Mouse (Mus musculus): ENCODE data around the gene Plekha5. TPM values are rescaled to one million over a fixed set of nuclear protein-coding genes. Genes with fewer than 3 reads are reported as not detected.

Gene Plekha5
- total RNA-seq (2014; fragmentation: Nextera tagmentation) (8.8 and 14.2 TPM in 2 replicates), total RNA-seq (2017) (2.9 and 12.2 TPM in 2 replicates)

- ATAC-seq (replicated peaks; ENCODE audit: low FRiP score, low TSS enrichment, poor library complexity, severe bottlenecking) = peak; percentile 63
Observed at GRCm38 (mm10) chr6:140423846-140424200, at the start of gene Plekha5. Gene Plekha5, plus strand, starts transcription at chr6:140424054.

DNA sequence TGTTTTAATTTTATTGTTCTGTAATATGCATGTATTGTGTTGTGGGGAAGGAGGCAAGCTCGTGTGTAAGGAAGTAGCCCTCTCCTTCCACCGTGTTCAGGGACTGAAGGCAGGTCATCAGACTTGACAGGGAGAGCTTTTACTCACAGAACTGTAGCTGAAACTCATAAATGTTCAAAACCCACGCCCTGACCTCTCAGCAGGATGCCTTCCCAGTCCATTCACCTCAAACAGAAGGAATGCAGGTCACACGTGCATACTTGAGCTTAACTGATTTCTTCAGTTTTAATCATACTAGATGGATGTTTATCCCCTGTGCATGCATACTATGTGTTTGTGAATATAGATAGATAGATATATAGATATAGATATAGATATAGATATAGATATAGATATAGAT, 48.2 kb upstream of the Plekha5 start:
- no peak for ATAC-seq (replicated peaks; ENCODE audit: low FRiP score, low TSS enrichment, poor library complexity, severe bottlenecking)

GRCm38 (mm10) chr6:140380588-140380987, 43.3 kb upstream of the Plekha5 start:
- ATAC-seq (replicated peaks; ENCODE audit: low FRiP score, low TSS enrichment, poor library complexity, severe bottlenecking) = no peak

- ATAC-seq (replicated peaks; ENCODE audit: low FRiP score, low TSS enrichment, poor library complexity, severe bottlenecking) = no peak
Observed at GRCm38 (mm10) chr6:140381162-140381561, 42.7 kb upstream of the Plekha5 start.

- no peak for ATAC-seq (replicated peaks; ENCODE audit: low FRiP score, low TSS enrichment, poor library complexity, severe bottlenecking)
Observed at GRCm38 (mm10) chr6:140383580-140384400, 40.1 kb upstream of the Plekha5 start.

GRCm38 (mm10) chr6:140396687-140397086, 27.2 kb upstream of the Plekha5 start:
- ATAC-seq (replicated peaks; ENCODE audit: low FRiP score, low TSS enrichment, poor library complexity, severe bottlenecking) = no peak

GRCm38 (mm10) chr6:140402766-140403310, 21.0 kb upstream of the Plekha5 start:
- ATAC-seq (replicated peaks; ENCODE audit: low FRiP score, low TSS enrichment, poor library complexity, severe bottlenecking) = no peak

DNA sequence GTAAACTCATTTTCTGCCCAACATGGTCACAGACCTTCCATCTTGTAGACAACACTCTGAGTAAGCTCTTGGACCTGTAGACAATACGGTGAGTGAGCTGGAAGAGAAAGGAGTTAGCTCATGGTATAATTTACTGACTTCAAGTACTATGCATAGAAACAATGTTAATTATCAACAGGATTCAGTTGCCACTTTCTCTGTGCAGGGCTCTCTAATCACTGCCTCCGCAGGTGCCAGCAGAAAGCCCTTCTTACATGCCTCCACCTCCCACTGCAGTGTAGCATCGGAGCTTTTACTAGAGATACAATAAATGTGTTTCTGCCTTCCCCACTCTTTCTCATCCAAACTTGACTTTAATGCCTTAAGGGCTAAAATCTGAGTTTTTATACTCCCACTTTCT, 11.9 kb upstream of the Plekha5 start:
- no peak for ATAC-seq (replicated peaks; ENCODE audit: low FRiP score, low TSS enrichment, poor library complexity, severe bottlenecking)

GRCm38 (mm10) chr6:140423041-140423845, 611 bp upstream of the Plekha5 start:
- ATAC-seq (replicated peaks; ENCODE audit: low FRiP score, low TSS enrichment, poor library complexity, severe bottlenecking) = no peak

DNA sequence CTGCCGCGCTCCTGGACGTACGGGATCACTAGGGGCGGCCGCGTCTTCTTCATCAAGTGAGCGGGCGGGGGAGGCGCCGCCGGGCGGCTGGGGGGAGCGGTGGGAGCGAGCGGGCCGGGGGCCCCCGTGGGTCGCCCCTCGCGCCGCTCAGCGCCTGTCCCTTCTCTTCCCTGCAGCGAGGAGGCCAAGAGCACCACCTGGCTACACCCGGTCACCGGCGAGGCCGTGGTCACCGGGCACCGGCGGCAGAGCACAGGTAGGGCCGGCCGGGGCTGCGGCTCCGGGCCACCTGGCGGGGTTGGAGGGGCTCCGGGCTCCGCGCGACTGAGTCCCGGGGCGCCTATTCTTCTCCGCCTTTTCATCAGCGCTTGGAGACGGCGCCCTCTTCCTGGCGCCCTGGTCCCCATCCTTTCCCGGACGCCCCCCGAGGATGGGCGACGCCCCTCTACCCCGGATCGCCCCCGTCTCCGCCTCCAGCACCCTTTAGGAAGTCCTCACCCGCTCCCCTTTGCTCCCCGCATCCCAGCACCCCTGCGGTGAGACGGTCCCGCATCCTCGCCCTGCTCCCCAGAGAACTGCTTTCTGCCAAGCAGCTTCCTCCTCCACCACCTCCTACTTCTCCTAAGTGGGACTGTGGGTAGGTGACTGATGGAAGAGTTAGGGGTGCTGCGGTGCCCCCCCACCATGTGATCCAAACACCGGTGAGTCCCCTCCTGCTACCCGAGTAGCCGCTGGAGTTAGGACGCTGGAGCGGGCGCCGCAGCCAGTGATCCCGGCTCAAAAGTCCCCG, 542 bp downstream of the Plekha5 start:
- peak; percentile 70 for ATAC-seq (replicated peaks; ENCODE audit: low FRiP score, low TSS enrichment, poor library complexity, severe bottlenecking)

DNA sequence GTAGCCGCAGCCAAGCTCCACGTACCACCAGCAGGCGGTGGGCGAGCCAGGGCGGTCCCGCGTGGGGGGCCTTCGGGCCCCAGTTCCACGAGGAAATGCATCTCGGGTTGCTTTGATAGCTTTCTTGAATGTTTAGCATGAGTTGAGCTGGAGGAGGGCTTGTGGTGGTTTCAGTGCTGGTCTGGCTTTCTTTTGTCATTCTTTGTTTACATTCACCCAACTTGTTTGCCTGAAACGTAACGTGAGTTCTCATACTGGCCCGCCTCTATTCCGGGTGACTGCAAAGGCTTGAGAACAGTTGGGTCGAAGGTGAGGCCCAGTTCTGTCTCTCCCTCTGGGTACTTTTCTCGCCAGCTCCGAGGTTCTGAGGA, 1.1 kb downstream of the Plekha5 start:
- ATAC-seq (replicated peaks; ENCODE audit: low FRiP score, low TSS enrichment, poor library complexity, severe bottlenecking) = 0 out of 2 replicates have a peak, but pooled peaks have one; percentile 10

- ATAC-seq (replicated peaks; ENCODE audit: low FRiP score, low TSS enrichment, poor library complexity, severe bottlenecking) = no peak
Observed at GRCm38 (mm10) chr6:140429236-140429635, 5.4 kb downstream of the Plekha5 start.

DNA sequence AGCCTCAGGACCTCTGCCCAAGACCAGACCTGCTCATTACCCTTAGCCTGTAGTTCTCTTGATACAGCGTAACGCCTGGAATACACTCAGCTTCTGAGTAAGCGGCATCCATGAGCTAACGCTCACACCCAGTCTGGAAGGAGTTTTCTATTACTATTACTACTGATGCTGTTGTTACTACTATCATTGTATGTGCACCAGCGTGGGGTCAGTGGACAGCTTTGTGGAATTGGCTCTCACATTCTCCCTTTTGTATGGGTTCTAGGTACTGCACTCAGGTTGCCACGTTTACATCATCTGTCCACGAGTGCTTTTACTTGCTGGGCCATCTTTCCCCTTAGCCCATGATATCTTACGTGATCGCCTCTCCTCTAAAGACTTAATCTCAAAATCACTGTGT, 8.5 kb downstream of the Plekha5 start:
- ATAC-seq (replicated peaks; ENCODE audit: low FRiP score, low TSS enrichment, poor library complexity, severe bottlenecking) = no peak

GRCm38 (mm10) chr6:140443374-140443773, 19.5 kb downstream of the Plekha5 start:
- peak; percentile 91 for ATAC-seq (replicated peaks; ENCODE audit: low FRiP score, low TSS enrichment, poor library complexity, severe bottlenecking)

DNA sequence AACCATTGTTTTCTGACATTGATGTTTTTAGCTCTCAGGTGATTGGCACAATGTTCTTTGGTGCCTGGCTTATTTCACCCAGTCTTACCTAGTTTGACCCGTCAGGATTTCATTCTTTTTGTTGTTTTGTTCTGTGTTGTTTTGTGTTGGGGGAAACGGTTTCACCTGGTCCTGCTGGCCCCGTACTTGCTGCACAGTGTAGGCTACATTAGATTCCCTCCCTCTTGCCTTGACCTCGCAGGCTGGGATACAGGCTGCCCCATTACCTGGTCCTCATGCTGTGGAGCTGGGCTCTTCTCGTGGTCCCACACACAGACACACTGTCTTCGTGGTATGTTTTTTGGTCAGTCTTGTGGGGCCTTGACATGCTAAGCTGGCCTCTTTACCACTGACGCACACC, 20.3 kb downstream of the Plekha5 start:
- no peak for ATAC-seq (replicated peaks; ENCODE audit: low FRiP score, low TSS enrichment, poor library complexity, severe bottlenecking)

GRCm38 (mm10) chr6:140444855-140445465, 21.1 kb downstream of the Plekha5 start:
- ATAC-seq (replicated peaks; ENCODE audit: low FRiP score, low TSS enrichment, poor library complexity, severe bottlenecking) = no peak

- ATAC-seq (replicated peaks; ENCODE audit: low FRiP score, low TSS enrichment, poor library complexity, severe bottlenecking) = no peak
Observed at GRCm38 (mm10) chr6:140448010-140448739, 24.3 kb downstream of the Plekha5 start.

DNA sequence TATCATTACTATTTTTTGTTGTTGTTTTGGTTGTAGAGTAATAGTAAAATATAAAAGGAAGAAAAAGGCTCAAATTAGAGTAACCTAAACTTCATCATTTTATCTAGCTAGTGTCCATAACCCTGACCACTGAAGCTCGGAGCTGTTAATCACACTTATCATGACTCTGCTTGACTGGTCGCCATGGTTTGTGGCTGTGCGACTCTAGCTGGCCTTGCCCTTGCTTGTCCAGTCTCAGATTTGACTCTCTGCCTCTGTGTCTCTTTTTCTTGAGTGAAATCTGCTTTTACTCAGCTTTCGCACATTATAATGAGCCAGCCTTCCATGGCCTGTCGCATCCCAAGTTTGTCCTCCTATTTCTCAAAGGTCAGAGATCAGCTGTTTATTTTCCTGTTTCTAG, 26.8 kb downstream of the Plekha5 start:
- ATAC-seq (replicated peaks; ENCODE audit: low FRiP score, low TSS enrichment, poor library complexity, severe bottlenecking) = no peak

DNA sequence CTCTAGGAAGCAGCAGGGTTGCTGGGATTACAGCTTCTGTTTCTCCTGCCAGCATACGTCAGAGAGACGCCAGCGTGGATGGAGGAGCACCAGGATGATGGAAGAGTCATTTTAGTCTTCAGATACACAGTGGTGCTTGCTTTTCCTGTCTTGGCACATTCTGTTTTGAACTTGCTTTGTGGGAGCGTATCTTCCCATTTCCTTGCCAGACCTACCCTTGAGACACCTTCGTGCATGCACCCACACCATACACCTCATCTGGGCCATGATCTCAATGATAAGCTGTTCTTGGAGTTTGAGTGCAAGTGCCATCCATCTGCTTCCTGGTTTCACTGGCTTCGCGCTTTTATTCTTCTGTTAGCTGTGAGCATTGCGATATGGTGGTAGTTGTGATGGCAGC, 28.9 kb downstream of the Plekha5 start:
- ATAC-seq (replicated peaks; ENCODE audit: low FRiP score, low TSS enrichment, poor library complexity, severe bottlenecking) = no peak

All from megakaryocyte-erythroid progenitor cell, adult 5-6 weeks (primary cell).